Comparison of ENCODE assay signal across 15 mouse cellular contexts in genomic region chr5:5266787-5267126, GRCm38 (mm10).
DNase-seq lines count a peak whose midpoint lies in the region; ATAC-seq and TF ChIP-seq lines count a peak whose summit lies in the region.
"Had no signal": no experiment of that assay in that cellular context is flagged by ENCODE, and none has a peak within 500 bp of the region (broad histone marks: within the 10 kb centered on the region; RNA-seq: fewer than 3 reads in every experiment).

No protein-coding gene starts in this region.

- no peak overlapping the region for H3K9ac ChIP-seq in forebrain, embryonic 14.5 days (ENCODE audit: low read length)
- no peak overlapping the region for H3K9ac ChIP-seq in midbrain, postnatal 0 days (replicated peaks; ENCODE audit: low read length, poor library complexity, severe bottlenecking)
- no peak overlapping the region for H3K9ac ChIP-seq in heart, adult 2 months (ENCODE audit: low read depth, low read length)
- H3K9ac ChIP-seq: embryonic facial prominence, embryonic 13.5 days; heart, embryonic 12.5 days; limb, embryonic 15.5 days; liver, embryonic 14.5 days; lung, embryonic 14.5 days had no signal

- peaks cover 11% of the 10 kb centered on the region for H3K4me1 ChIP-seq in forebrain, embryonic 14.5 days (ENCODE audit: control insufficient read depth, insufficient read depth, low read length)
- no peaks in the 10 kb centered on the region for H3K4me1 ChIP-seq in midbrain, postnatal 0 days (ENCODE audit: insufficient read depth, low read length)
- H3K4me1 ChIP-seq in heart, adult 2 months (ENCODE audit: control insufficient read depth, insufficient read depth, low read length) = peaks cover 4% of the 10 kb centered on the region

- 0 out of 2 replicates have a peak, but pooled peaks have one; percentile 20 for ATAC-seq in common myeloid progenitor, adult 5-6 weeks (replicated peaks; ENCODE audit: low read depth, poor library complexity, severe bottlenecking)
- ATAC-seq in forebrain, embryonic 14.5 days = peak; percentile 47
- peak; percentile 24; the same call in 1 of the 2 replicates for ATAC-seq in midbrain, postnatal 0 days (ENCODE audit: low FRiP score)

- H3K9me3 ChIP-seq in forebrain, embryonic 14.5 days (replicated peaks; ENCODE audit: control insufficient read depth, low read length) = no peaks in the 10 kb centered on the region
- H3K9me3 ChIP-seq in midbrain, postnatal 0 days (ENCODE audit: low read length) = no peaks in the 10 kb centered on the region
- H3K9me3 ChIP-seq: embryonic facial prominence, embryonic 13.5 days; heart, embryonic 12.5 days; hindbrain, embryonic 15.5 days; limb, embryonic 15.5 days; megakaryocyte, embryonic 14.5 days had no signal

- WGBS in forebrain, embryonic 14.5 days = 84% methylated on average over 3 of the region's 3 CpGs
- 71% methylated on average over 3 of the region's 3 CpGs for WGBS in midbrain, postnatal 0 days
- WGBS in heart, adult 2 months = 87% methylated on average over 3 of the region's 3 CpGs

- intact Hi-C loops in left cerebral cortex, adult 2 months (cut with DNase I) = loop anchor here (1.0 to 2.0 kb wide), 2 partner anchors 274 to 304 kb away; no protein-coding TSS in a partner anchor
- intact Hi-C loops in heart, adult 2 months (cut with DNase I) = loop anchor here (1.0 to 5.0 kb wide), 4 partner anchors 76 to 304 kb away; no protein-coding TSS in a partner anchor

- H3K79me2 ChIP-seq in heart, adult 2 months (replicated peaks; ENCODE audit: control insufficient read depth, insufficient read depth, low read length) = no peaks in the 10 kb centered on the region; the same call in 1 of the 2 replicates

- DNase-seq in left cerebral cortex, adult 2 months (ENCODE audit: extremely low spot score in 1 of 2, low spot score in 2 of 2) = no peak
- DNase-seq in left cerebral cortex, adult 18-20 months (ENCODE audit: low spot score in 2 of 2) = no peak
- no peak for DNase-seq in forebrain, embryonic 14.5 days (ENCODE audit: low spot score)
- DNase-seq in midbrain, postnatal 0 days (ENCODE audit: low spot score) = no peak
- no peak for DNase-seq in heart, adult 2 months
- DNase-seq in gastrocnemius, adult 8-10 months (ENCODE audit: low spot score in 2 of 2) = no peak

- TF ChIP-seq EP300 in heart, adult 2 months (IDR thresholded peaks at IDR 0.05; ENCODE audit: insufficient read depth, low read depth, low read length) = no peak

- H3K27me3 ChIP-seq in forebrain, embryonic 14.5 days (replicated peaks; ENCODE audit: control insufficient read depth, insufficient read depth, low read length) = no peaks in the 10 kb centered on the region
- H3K27me3 ChIP-seq in midbrain, postnatal 0 days (ENCODE audit: insufficient read depth, low read length) = no peaks in the 10 kb centered on the region
- no peaks in the 10 kb centered on the region for H3K27me3 ChIP-seq in heart, adult 2 months (ENCODE audit: control insufficient read depth, insufficient read depth, low read length)
- H3K27me3 ChIP-seq: embryonic facial prominence, embryonic 13.5 days; heart, embryonic 12.5 days; hindbrain, embryonic 15.5 days; limb, embryonic 15.5 days; megakaryocyte, embryonic 14.5 days had no signal

- no peak for TF ChIP-seq POLR2A in heart, adult 2 months (IDR thresholded peaks at IDR 0.05; ENCODE audit: insufficient read depth, low read depth, low read length)

- H3K27ac ChIP-seq in left cerebral cortex, adult 2 months = 0 out of 2 replicates have a peak overlapping the region, but pooled peaks have one; percentile 16
- no peak overlapping the region for H3K27ac ChIP-seq in forebrain, embryonic 14.5 days (ENCODE audit: low read depth, low read length)
- H3K27ac ChIP-seq in midbrain, postnatal 0 days (ENCODE audit: low read depth, low read length) = no peak overlapping the region
- H3K27ac ChIP-seq in heart, adult 2 months = no peak overlapping the region
- H3K27ac ChIP-seq: embryonic facial prominence, embryonic 13.5 days; limb, embryonic 15.5 days; liver, embryonic 14.5 days had no signal

- no peaks in the 10 kb centered on the region for H3K36me3 ChIP-seq in forebrain, embryonic 14.5 days (ENCODE audit: control insufficient read depth, insufficient read depth, low read length)
- no peaks in the 10 kb centered on the region for H3K36me3 ChIP-seq in midbrain, postnatal 0 days (ENCODE audit: insufficient read depth, low read length)
- H3K36me3 ChIP-seq in heart, adult 2 months (ENCODE audit: control insufficient read depth, insufficient read depth, low read length) = no peaks in the 10 kb centered on the region
- H3K36me3 ChIP-seq: embryonic facial prominence, embryonic 13.5 days; heart, embryonic 12.5 days; hindbrain, embryonic 15.5 days; limb, embryonic 15.5 days had no signal

- no peak overlapping the region for H3K4me3 ChIP-seq in left cerebral cortex, adult 2 months
- H3K4me3 ChIP-seq in forebrain, embryonic 14.5 days (ENCODE audit: low read depth, low read length) = no peak overlapping the region
- H3K4me3 ChIP-seq in midbrain, postnatal 0 days (ENCODE audit: low read depth, low read length) = no peak overlapping the region
- H3K4me3 ChIP-seq in heart, adult 2 months = no peak overlapping the region
- H3K4me3 ChIP-seq: embryonic facial prominence, embryonic 13.5 days; erythroblast, embryonic 14.5 days; heart, embryonic 12.5 days; limb, embryonic 15.5 days; megakaryocyte, embryonic 14.5 days had no signal

- TF ChIP-seq CTCF in left cerebral cortex, adult 2 months (IDR thresholded peaks at IDR 0.05) = no peak
- no peak for TF ChIP-seq CTCF in midbrain, postnatal 0 days (IDR thresholded peaks at IDR 0.05)
- no peak for TF ChIP-seq CTCF in heart, adult 2 months (IDR thresholded peaks at IDR 0.05)

- no peak overlapping the region for H3K4me2 ChIP-seq in forebrain, embryonic 14.5 days (ENCODE audit: low read length)
- H3K4me2 ChIP-seq in midbrain, postnatal 0 days (ENCODE audit: low read depth, low read length, poor library complexity, severe bottlenecking) = no peak overlapping the region
- H3K4me2 ChIP-seq: limb, embryonic 15.5 days; lung, embryonic 14.5 days had no signal
